Mouse (Mus musculus): ENCODE results near the gene Gm20867.
"Not testable (repeated sequence)": the region's sequence is repeated elsewhere in the genome, so short reads cannot be mapped to it uniquely, and the experiment has no call there.

DNA sequence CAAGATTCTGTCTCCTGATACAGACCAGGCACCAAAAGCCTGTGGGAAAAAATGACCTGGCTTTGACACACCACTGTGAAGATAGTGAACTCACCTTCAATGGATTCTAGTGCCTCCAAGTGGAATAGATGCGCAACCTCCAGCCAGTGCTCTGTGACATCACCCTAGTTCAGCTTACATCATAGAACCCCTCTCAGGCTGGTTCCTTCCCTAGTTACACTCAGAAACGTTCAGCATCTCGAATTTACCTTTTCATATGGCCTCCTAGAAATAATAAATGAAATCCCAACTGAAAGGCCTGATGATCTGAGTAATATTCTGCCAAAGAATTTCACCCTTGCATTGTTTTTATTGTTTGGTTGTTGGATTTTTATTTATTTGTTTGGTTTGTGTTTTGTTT lies at the start of gene Gm20867:
- not testable (repeated sequence) for TF ChIP-seq CTCF (IDR thresholded peaks at IDR 0.05; ENCODE audit: extremely low read depth, insufficient read length, insufficient replicate concordance, low read depth, low read length); POLR2A (IDR thresholded peaks at IDR 0.05; ENCODE audit: low read depth, low read length)
